Mouse (Mus musculus): Measurements from ENCODE around the gene Gch1.

- TF ChIP-seq CTCF (IDR thresholded peaks at IDR 0.05; ENCODE audit: insufficient read depth, low read length): peak; percentile 9; the same call in 1 of the 2 replicates
- no peak for TF ChIP-seq POLR2A (IDR thresholded peaks at IDR 0.05; ENCODE audit: borderline replicate concordance, extremely low read depth, low read depth, low read length)
These were observed 35.5 kb upstream of the Gch1 start for GRCm38 (mm10) chr14:47224476-47225325.
